Mouse (Mus musculus) mature B cell (primary cell): ENCODE measurements around the gene Exosc1.

Experiments used
- in situ Hi-C: fragments of 300-500 bp; cut with MboI; formaldehyde crosslinking; loops from 2 replicates; pipeline ENCODE4 v1.14.3; 2019

The Exosc1 gene

GRCm38 (mm10) chr19:41874356-41874755 is 58.9 kb downstream of the Exosc1 start:
- in situ Hi-C loops = no loop called here
